Mouse (Mus musculus): ENCODE results near the gene Chst15.

DNA sequence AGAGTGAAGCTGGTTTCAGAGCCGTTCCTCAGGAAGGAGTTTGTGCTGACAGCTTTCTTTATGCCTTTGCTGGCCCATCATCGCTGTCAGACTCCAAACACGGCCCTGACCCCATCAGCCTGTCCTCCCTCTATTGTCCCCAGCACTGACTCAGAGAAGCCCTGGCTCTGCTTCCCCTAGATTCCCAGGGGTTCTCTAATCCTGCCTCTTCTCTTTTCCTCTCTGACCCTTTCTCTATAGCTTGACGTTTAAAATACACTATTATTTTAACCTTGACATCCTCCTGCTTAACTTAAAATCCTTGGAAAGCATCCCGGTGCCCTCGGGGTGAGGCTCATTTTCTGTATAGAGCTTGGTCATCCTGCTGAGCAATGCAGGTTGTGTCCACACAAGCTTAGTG, 117.3 kb downstream of the Chst15 start:
- TF ChIP-seq CTCF (IDR thresholded peaks at IDR 0.05) = no peak
- TF ChIP-seq EP300 (IDR thresholded peaks at IDR 0.05) = no peak
